Mouse (Mus musculus) adrenal gland, postnatal 10 days (tissue): ENCODE results near the gene Chst13. TPM values are rescaled to one million over a fixed set of nuclear protein-coding genes. Genes with fewer than 3 reads are reported as not detected.

ENCODE experiments used
- DNase-seq: peaks from one replicate; pipeline ENCODE4 v3.0.0; 2021; ENCODE audit warnings: mixed read lengths
- long read RNA-seq, 2 experiments: library from polyadenylated mRNA; stranded (forward); transcript quantifications; one replicate each; pipeline ENCODE4 v2.0.0; 2021
- total RNA-seq, 2 experiments: library from RNA; stranded (reverse); gene quantifications; 2 replicates each; pipeline ENCODE4 v1.2.3; 2021

Gene Chst13
- total RNA-seq = 1 to 10 TPM in 1 of 2 experiments, under 1 TPM in 1; 0.88 to 1.7 TPM
- long read RNA-seq, experiment 1, partial matches to known transcripts = 0 of 1 reads
- long read RNA-seq, experiment 1, other reads (novel, unspliced or antisense) = 1 of 1 reads
- long read RNA-seq, experiment 2 = 0 reads

- DNase-seq = peak; percentile 63
Observed at GRCm38 (mm10) chr6:90324991-90325390, at the start of gene Chst13. Gene Chst13 (minus strand): TSS chr6:90325185.

GRCm38 (mm10) chr6:90374647-90375046 is 49.7 kb upstream of the Chst13 start:
- DNase-seq = no peak

GRCm38 (mm10) chr6:90369725-90370553 is 45.0 kb upstream of the Chst13 start:
- DNase-seq = peak; percentile 54

GRCm38 (mm10) chr6:90368976-90369724 is 44.2 kb upstream of the Chst13 start, which contains the start of gene Zxdc:
Gene Zxdc (plus strand): TSS chr6:90369492.
- DNase-seq = peak; percentile 100

- DNase-seq = peak; percentile 65
Observed at GRCm38 (mm10) chr6:90363301-90363700, 38.3 kb upstream of the Chst13 start.

GRCm38 (mm10) chr6:90360922-90361614 is 36.1 kb upstream of the Chst13 start:
- no peak for DNase-seq

- peak; percentile 67 for DNase-seq
Observed at GRCm38 (mm10) chr6:90360024-90360781, 35.2 kb upstream of the Chst13 start.

- DNase-seq = no peak
Observed at GRCm38 (mm10) chr6:90359445-90359844, 34.5 kb upstream of the Chst13 start.

GRCm38 (mm10) chr6:90358142-90358541 is 33.2 kb upstream of the Chst13 start:
- DNase-seq = no peak

- no peak for DNase-seq
Observed at GRCm38 (mm10) chr6:90350011-90350410, 25.0 kb upstream of the Chst13 start.

GRCm38 (mm10) chr6:90348500-90348899 is 23.5 kb upstream of the Chst13 start:
- DNase-seq = no peak

- no peak for DNase-seq
Observed at GRCm38 (mm10) chr6:90347183-90347582, 22.2 kb upstream of the Chst13 start.

GRCm38 (mm10) chr6:90342343-90342742 is 17.4 kb upstream of the Chst13 start:
- DNase-seq = no peak

- no peak for DNase-seq
Observed at GRCm38 (mm10) chr6:90334244-90334643, 9.3 kb upstream of the Chst13 start.

GRCm38 (mm10) chr6:90332561-90333425 is 7.8 kb upstream of the Chst13 start, which contains the start of gene Uroc1:
Gene Uroc1 (plus strand): TSS chr6:90333284.
- DNase-seq = peak; percentile 13

GRCm38 (mm10) chr6:90329953-90330352 is 5.0 kb upstream of the Chst13 start:
- peak; percentile 37 for DNase-seq

- peak; percentile 34 for DNase-seq
Observed at GRCm38 (mm10) chr6:90327670-90328069, 2.7 kb upstream of the Chst13 start.

GRCm38 (mm10) chr6:90324463-90324862 is 522 bp downstream of the Chst13 start:
- DNase-seq = no peak

GRCm38 (mm10) chr6:90324026-90324425 is 959 bp downstream of the Chst13 start:
- peak; percentile 25 for DNase-seq

GRCm38 (mm10) chr6:90321811-90322210 is 3.2 kb downstream of the Chst13 start:
- no peak for DNase-seq
